Mouse (Mus musculus): ENCODE data around the gene Cbfa2t2. TPM values are rescaled to one million over a fixed set of nuclear protein-coding genes. Genes with fewer than 3 reads are reported as not detected.

Cbfa2t2 gene
- polyA plus RNA-seq, 1 experiment from 2014 or later: 8.4 TPM

- ATAC-seq (ENCODE audit: low read depth) (no peak), DNase-seq (no peak)
- peaks cover 11% of the 10 kb centered on the region for H3K36me3 ChIP-seq
- H3K27ac ChIP-seq: no peak overlapping the region
- no peaks in the 10 kb centered on the region for H3K27me3 ChIP-seq
- H3K4me3 ChIP-seq (replicated peaks): no peak overlapping the region
- no peak overlapping the region for H3K9ac ChIP-seq
- peaks cover 11% of the 10 kb centered on the region for H3K4me1 ChIP-seq (replicated peaks)
- no peaks in the 10 kb centered on the region for H3K9me3 ChIP-seq (replicated peaks)
- H3K4me2 ChIP-seq: no peak overlapping the region
Measured at GRCm38 (mm10) chr2:154448633-154449032, 12.4 kb downstream of the Cbfa2t2 start.

GRCm38 (mm10) chr2:154452951-154453350 is 16.7 kb downstream of the Cbfa2t2 start:
- H3K9me3 ChIP-seq (replicated peaks): no peaks in the 10 kb centered on the region
- 81% methylated on average over 2 of the region's 2 CpGs for WGBS (ENCODE audit: insufficient replicate concordance)
- peaks cover 43% of the 10 kb centered on the region for H3K4me1 ChIP-seq (replicated peaks)

GRCm38 (mm10) chr2:154454099-154454498 is 17.8 kb downstream of the Cbfa2t2 start:
- H3K9ac ChIP-seq: no peak overlapping the region
- H3K4me2 ChIP-seq: no peak overlapping the region
- DNase-seq (peak; percentile 28), ATAC-seq (ENCODE audit: low read depth) (peak; percentile 77)
- H3K27ac ChIP-seq: no peak overlapping the region; the same call in 1 of the 2 replicates
- H3K4me3 ChIP-seq (replicated peaks): no peak overlapping the region
- H3K36me3 ChIP-seq: 0 out of 2 replicates have a peak, but pooled peaks cover 3% of the 10 kb centered on the region
- no peaks in the 10 kb centered on the region for H3K9me3 ChIP-seq (replicated peaks)
- 17% methylated on average over 1 of the region's 1 CpGs for WGBS (ENCODE audit: insufficient replicate concordance)
- H3K27me3 ChIP-seq: no peaks in the 10 kb centered on the region
- peaks cover 39% of the 10 kb centered on the region for H3K4me1 ChIP-seq (replicated peaks)

More at GRCm38 (mm10) chr2:154452951-154453350, 16.7 kb downstream of the Cbfa2t2 start:
- Histone ChIP-seq H3K4me2 (no peak overlapping the region), H3K9ac (no peak overlapping the region), H3K27ac (no peak overlapping the region), H3K4me3 (replicated peaks) (no peak overlapping the region), H3K36me3 (peaks cover 4% of the 10 kb centered on the region; the same call in 1 of the 2 replicates), H3K27me3 (no peaks in the 10 kb centered on the region)
- DNase-seq (no peak), ATAC-seq (ENCODE audit: low read depth) (no peak)

- no peak for DNase-seq
Measured at GRCm38 (mm10) chr2:154454605-154455004, 18.3 kb downstream of the Cbfa2t2 start.

GRCm38 (mm10) chr2:154455776-154456175 is 19.5 kb downstream of the Cbfa2t2 start:
- no peak overlapping the region for H3K27ac ChIP-seq
- no peak overlapping the region for H3K9ac ChIP-seq
- no peaks in the 10 kb centered on the region for H3K27me3 ChIP-seq
- WGBS (ENCODE audit: insufficient replicate concordance): 33% methylated on average over 5 of the region's 5 CpGs
- DNase-seq (peak; percentile 44), ATAC-seq (ENCODE audit: low read depth) (peak; percentile 73)
- 0 out of 2 replicates have a peak, but pooled peaks cover 3% of the 10 kb centered on the region for H3K36me3 ChIP-seq
- H3K4me2 ChIP-seq: peak overlapping the region; percentile 46
- H3K4me3 ChIP-seq (replicated peaks): no peak overlapping the region
- H3K4me1 ChIP-seq (replicated peaks): peaks cover 50% of the 10 kb centered on the region
- no peaks in the 10 kb centered on the region for H3K9me3 ChIP-seq (replicated peaks)

More at GRCm38 (mm10) chr2:154454605-154455004, 18.3 kb downstream of the Cbfa2t2 start:
- no peak overlapping the region for H3K4me2 ChIP-seq
- WGBS (ENCODE audit: insufficient replicate concordance): 63% methylated on average over 3 of the region's 3 CpGs
- no peaks in the 10 kb centered on the region for H3K27me3 ChIP-seq
- no peaks in the 10 kb centered on the region for H3K9me3 ChIP-seq (replicated peaks)
- ATAC-seq (ENCODE audit: low read depth): no peak
- peak overlapping the region; percentile 61 for H3K27ac ChIP-seq
- peaks cover 42% of the 10 kb centered on the region for H3K4me1 ChIP-seq (replicated peaks)
- H3K9ac ChIP-seq: no peak overlapping the region
- no peak overlapping the region for H3K4me3 ChIP-seq (replicated peaks)
- 0 out of 2 replicates have a peak, but pooled peaks cover 3% of the 10 kb centered on the region for H3K36me3 ChIP-seq

- no peak for ATAC-seq (ENCODE audit: low read depth)
- DNase-seq: no peak
- Histone ChIP-seq H3K4me1 (replicated peaks) (peaks cover 57% of the 10 kb centered on the region), H3K9me3 (replicated peaks) (no peaks in the 10 kb centered on the region), H3K27me3 (no peaks in the 10 kb centered on the region), H3K4me3 (replicated peaks) (no peak overlapping the region), H3K4me2 (no peak overlapping the region), H3K27ac (no peak overlapping the region), H3K9ac (no peak overlapping the region), H3K36me3 (0 out of 2 replicates have a peak, but pooled peaks cover 3% of the 10 kb centered on the region)
Measured at GRCm38 (mm10) chr2:154456621-154457020, 20.3 kb downstream of the Cbfa2t2 start.

GRCm38 (mm10) chr2:154459262-154459661 is 23.0 kb downstream of the Cbfa2t2 start:
- Histone ChIP-seq H3K9ac (no peak overlapping the region), H3K9me3 (replicated peaks) (no peaks in the 10 kb centered on the region), H3K4me3 (replicated peaks) (no peak overlapping the region), H3K4me1 (replicated peaks) (peaks cover 66% of the 10 kb centered on the region), H3K27me3 (no peaks in the 10 kb centered on the region), H3K27ac (no peak overlapping the region), H3K36me3 (no peaks in the 10 kb centered on the region), H3K4me2 (no peak overlapping the region)
- DNase-seq (no peak), ATAC-seq (ENCODE audit: low read depth) (no peak)
- WGBS (ENCODE audit: insufficient replicate concordance): 20% methylated on average over 2 of the region's 2 CpGs

- WGBS (ENCODE audit: insufficient replicate concordance): 45% methylated on average over 4 of the region's 4 CpGs
Measured at GRCm38 (mm10) chr2:154459851-154460250, 23.6 kb downstream of the Cbfa2t2 start.

GRCm38 (mm10) chr2:154463621-154464198 is 27.4 kb downstream of the Cbfa2t2 start:
- H3K4me2 ChIP-seq: peak overlapping the region; percentile 25
- no peaks in the 10 kb centered on the region for H3K36me3 ChIP-seq
- H3K9me3 ChIP-seq (replicated peaks): no peaks in the 10 kb centered on the region
- ATAC-seq (ENCODE audit: low read depth): peak; percentile 72
- no peak overlapping the region for H3K9ac ChIP-seq
- peak; percentile 27 for DNase-seq
- H3K27ac ChIP-seq: no peak overlapping the region
- no peak overlapping the region for H3K4me3 ChIP-seq (replicated peaks)
- peaks cover 66% of the 10 kb centered on the region for H3K4me1 ChIP-seq (replicated peaks)
- WGBS (ENCODE audit: insufficient replicate concordance): 43% methylated on average over 11 of the region's 11 CpGs
- H3K27me3 ChIP-seq: no peaks in the 10 kb centered on the region

More at GRCm38 (mm10) chr2:154459851-154460250, 23.6 kb downstream of the Cbfa2t2 start:
- ATAC-seq (ENCODE audit: low read depth) (no peak), DNase-seq (no peak)
- Histone ChIP-seq H3K4me3 (replicated peaks) (no peak overlapping the region), H3K4me1 (replicated peaks) (peaks cover 66% of the 10 kb centered on the region), H3K27ac (no peak overlapping the region), H3K27me3 (no peaks in the 10 kb centered on the region), H3K4me2 (no peak overlapping the region), H3K36me3 (no peaks in the 10 kb centered on the region), H3K9me3 (replicated peaks) (no peaks in the 10 kb centered on the region), H3K9ac (no peak overlapping the region)

- no peak overlapping the region for H3K4me3 ChIP-seq (replicated peaks)
- no peak overlapping the region for H3K4me2 ChIP-seq
- H3K4me1 ChIP-seq (replicated peaks): peaks cover 54% of the 10 kb centered on the region
- DNase-seq: no peak
- H3K27me3 ChIP-seq: no peaks in the 10 kb centered on the region
- 89% methylated on average over 1 of the region's 1 CpGs for WGBS (ENCODE audit: insufficient replicate concordance)
- no peak overlapping the region for H3K27ac ChIP-seq
- no peaks in the 10 kb centered on the region for H3K36me3 ChIP-seq
- H3K9me3 ChIP-seq (replicated peaks): no peaks in the 10 kb centered on the region
- no peak overlapping the region for H3K9ac ChIP-seq
- no peak for ATAC-seq (ENCODE audit: low read depth)
Measured at GRCm38 (mm10) chr2:154465914-154466335, 29.6 kb downstream of the Cbfa2t2 start.

- WGBS (ENCODE audit: insufficient replicate concordance): 77% methylated on average over 5 of the region's 5 CpGs
- DNase-seq: no peak
- Histone ChIP-seq H3K27ac (no peak overlapping the region), H3K4me2 (no peak overlapping the region), H3K4me3 (replicated peaks) (no peak overlapping the region), H3K9ac (no peak overlapping the region), H3K9me3 (replicated peaks) (no peaks in the 10 kb centered on the region), H3K36me3 (no peaks in the 10 kb centered on the region), H3K27me3 (no peaks in the 10 kb centered on the region), H3K4me1 (replicated peaks) (peaks cover 46% of the 10 kb centered on the region)
- ATAC-seq (ENCODE audit: low read depth): no peak
Measured at GRCm38 (mm10) chr2:154467139-154467538, 30.9 kb downstream of the Cbfa2t2 start.
